Mouse (Mus musculus): ENCODE data around the gene Unk. TPM values are rescaled to one million over a fixed set of nuclear protein-coding genes. Genes with fewer than 3 reads are reported as not detected.

Unk gene
- polyA plus RNA-seq, 1 experiment from 2014 or later, result 34.6 TPM

DNA sequence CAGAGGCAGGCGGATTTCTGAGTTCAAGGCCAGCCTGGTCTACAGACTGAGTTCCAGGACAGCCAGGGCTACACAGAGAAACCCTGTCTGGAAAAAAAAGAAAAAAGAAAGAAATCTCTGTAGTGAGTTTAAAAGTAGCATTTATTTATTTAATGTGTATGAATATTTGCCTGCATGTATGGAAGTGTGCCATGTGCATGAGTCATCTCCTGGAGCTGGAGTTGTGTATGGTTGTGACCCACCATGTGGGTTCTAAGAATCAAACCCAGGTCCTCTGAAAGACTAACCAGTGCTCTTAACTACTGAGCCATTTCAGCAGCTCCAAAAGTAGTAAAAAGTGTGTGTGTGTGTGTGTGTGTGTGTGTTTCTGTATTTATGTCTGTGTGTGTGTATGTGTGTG is 13.2 kb downstream of the Unk start:
- Histone ChIP-seq H3K4me1 (ENCODE audit: control insufficient read depth, insufficient read depth, low read length) (no peaks in the 10 kb centered on the region), H3K36me3 (ENCODE audit: control insufficient read depth, insufficient read depth, low read length) (peaks cover 32% of the 10 kb centered on the region), H3K4me2 (ENCODE audit: low read depth, severe bottlenecking) (no peak overlapping the region), H3K27me3 (ENCODE audit: control insufficient read depth, insufficient read depth, low read length) (no peaks in the 10 kb centered on the region), H3K27ac (replicated peaks; ENCODE audit: low read depth, low read length) (no peak overlapping the region), H3K9me3 (ENCODE audit: control insufficient read depth, low read length) (no peaks in the 10 kb centered on the region), H3K9ac (ENCODE audit: low read length) (no peak overlapping the region), H3K4me3 (ENCODE audit: low read depth, low read length) (no peak overlapping the region)
- DNase-seq (ENCODE audit: low spot score) (no peak), ATAC-seq (ENCODE audit: insufficient number of reproducible peaks, low FRiP score, low TSS enrichment, low read depth) (no peak)
- 100% methylated on average over 1 of the region's 1 CpGs for WGBS

DNA sequence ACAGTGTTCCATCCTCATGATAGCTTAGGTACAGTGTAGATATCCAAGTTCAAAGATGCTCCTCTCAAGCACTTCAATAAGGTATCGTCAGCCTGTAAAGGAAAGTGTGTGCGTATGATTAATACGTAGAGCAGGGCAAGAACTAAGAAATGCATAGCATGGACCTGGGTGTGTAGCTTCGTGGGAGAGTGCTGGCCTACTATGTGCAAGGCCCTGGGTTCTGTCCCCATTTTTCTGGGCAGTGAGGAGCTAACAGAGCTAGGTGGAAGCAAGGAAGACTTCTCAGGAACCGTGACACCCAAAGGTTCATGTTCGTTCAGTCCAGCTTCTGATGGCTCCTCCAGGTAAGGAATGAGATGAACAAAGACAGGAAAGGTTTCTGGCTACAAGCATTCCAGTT is 15.1 kb downstream of the Unk start:
- DNase-seq (ENCODE audit: low spot score), result no peak
- Histone ChIP-seq H3K4me2 (ENCODE audit: low read depth, severe bottlenecking) (no peak overlapping the region), H3K36me3 (ENCODE audit: control insufficient read depth, insufficient read depth, low read length) (peaks cover 41% of the 10 kb centered on the region), H3K4me3 (ENCODE audit: low read depth, low read length) (no peak overlapping the region), H3K27me3 (ENCODE audit: control insufficient read depth, insufficient read depth, low read length) (no peaks in the 10 kb centered on the region), H3K9ac (ENCODE audit: low read length) (no peak overlapping the region), H3K4me1 (ENCODE audit: control insufficient read depth, insufficient read depth, low read length) (no peaks in the 10 kb centered on the region), H3K9me3 (ENCODE audit: control insufficient read depth, low read length) (no peaks in the 10 kb centered on the region), H3K27ac (replicated peaks; ENCODE audit: low read depth, low read length) (no peak overlapping the region)
- ATAC-seq (ENCODE audit: insufficient number of reproducible peaks, low FRiP score, low TSS enrichment, low read depth), result no peak
- WGBS, result 95% methylated on average over 6 of the region's 6 CpGs

DNA sequence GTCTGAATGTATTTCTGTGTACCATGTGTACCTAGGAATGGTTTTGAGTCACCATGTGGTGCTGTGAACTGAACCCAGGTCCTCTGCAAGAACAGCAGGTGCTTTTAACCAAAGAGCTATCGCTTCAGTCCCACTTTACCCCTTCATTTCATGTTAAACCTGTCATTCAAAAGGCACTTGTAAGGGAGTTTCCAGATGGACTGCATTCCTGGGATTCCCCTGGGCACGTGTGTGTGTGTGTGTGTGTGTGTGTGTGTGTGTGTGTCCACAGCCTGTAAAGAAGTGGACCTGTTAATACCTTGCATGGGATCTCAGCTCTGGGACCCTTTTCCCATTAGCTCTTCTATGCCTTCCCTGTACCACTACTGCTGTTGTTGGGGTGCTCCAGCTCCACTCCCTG is 19.5 kb downstream of the Unk start:
- Histone ChIP-seq H3K27me3 (ENCODE audit: control insufficient read depth, insufficient read depth, low read length) (no peaks in the 10 kb centered on the region), H3K9ac (ENCODE audit: low read length) (no peak overlapping the region), H3K27ac (replicated peaks; ENCODE audit: low read depth, low read length) (no peak overlapping the region), H3K9me3 (ENCODE audit: control insufficient read depth, low read length) (no peaks in the 10 kb centered on the region), H3K4me3 (ENCODE audit: low read depth, low read length) (no peak overlapping the region), H3K4me1 (ENCODE audit: control insufficient read depth, insufficient read depth, low read length) (no peaks in the 10 kb centered on the region), H3K4me2 (ENCODE audit: low read depth, severe bottlenecking) (no peak overlapping the region), H3K36me3 (ENCODE audit: control insufficient read depth, insufficient read depth, low read length) (peaks cover 51% of the 10 kb centered on the region)
- WGBS, result 82% methylated on average over 2 of the region's 2 CpGs
- DNase-seq (ENCODE audit: low spot score) (no peak), ATAC-seq (ENCODE audit: insufficient number of reproducible peaks, low FRiP score, low TSS enrichment, low read depth) (no peak)

DNA sequence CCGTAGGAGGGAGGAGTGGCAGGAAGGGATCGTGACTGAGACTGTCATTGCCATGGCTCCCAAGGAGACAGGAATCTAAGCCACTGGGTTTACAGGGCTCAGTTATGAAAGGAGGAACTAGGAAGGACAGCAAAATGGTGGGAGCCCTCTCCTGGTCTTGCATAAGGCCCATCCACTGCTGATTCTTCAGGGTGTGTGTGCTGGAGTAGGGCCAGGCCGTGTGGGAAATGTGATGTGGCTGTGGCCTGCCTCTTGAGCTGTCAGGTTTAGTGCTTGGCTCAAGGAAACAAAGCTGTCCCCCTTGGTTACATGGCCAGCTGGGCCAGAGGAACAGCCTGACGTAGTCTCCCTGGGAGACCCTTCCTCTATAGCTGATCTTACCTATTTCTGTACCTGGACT is 20.1 kb downstream of the Unk start:
- no peak overlapping the region for H3K4me2 ChIP-seq (ENCODE audit: low read depth, severe bottlenecking)
- WGBS, result 88% methylated on average over 4 of the region's 4 CpGs
- no peak overlapping the region for H3K9ac ChIP-seq (ENCODE audit: low read length)
- no peak for DNase-seq (ENCODE audit: low spot score)
- no peaks in the 10 kb centered on the region for H3K4me1 ChIP-seq (ENCODE audit: control insufficient read depth, insufficient read depth, low read length)
- H3K27me3 ChIP-seq (ENCODE audit: control insufficient read depth, insufficient read depth, low read length), result no peaks in the 10 kb centered on the region
- H3K27ac ChIP-seq (replicated peaks; ENCODE audit: low read depth, low read length), result no peak overlapping the region
- H3K9me3 ChIP-seq (ENCODE audit: control insufficient read depth, low read length), result no peaks in the 10 kb centered on the region
- peaks cover 57% of the 10 kb centered on the region for H3K36me3 ChIP-seq (ENCODE audit: control insufficient read depth, insufficient read depth, low read length)
- H3K4me3 ChIP-seq (ENCODE audit: low read depth, low read length), result no peak overlapping the region
- ATAC-seq (ENCODE audit: insufficient number of reproducible peaks, low FRiP score, low TSS enrichment, low read depth), result no peak

DNA sequence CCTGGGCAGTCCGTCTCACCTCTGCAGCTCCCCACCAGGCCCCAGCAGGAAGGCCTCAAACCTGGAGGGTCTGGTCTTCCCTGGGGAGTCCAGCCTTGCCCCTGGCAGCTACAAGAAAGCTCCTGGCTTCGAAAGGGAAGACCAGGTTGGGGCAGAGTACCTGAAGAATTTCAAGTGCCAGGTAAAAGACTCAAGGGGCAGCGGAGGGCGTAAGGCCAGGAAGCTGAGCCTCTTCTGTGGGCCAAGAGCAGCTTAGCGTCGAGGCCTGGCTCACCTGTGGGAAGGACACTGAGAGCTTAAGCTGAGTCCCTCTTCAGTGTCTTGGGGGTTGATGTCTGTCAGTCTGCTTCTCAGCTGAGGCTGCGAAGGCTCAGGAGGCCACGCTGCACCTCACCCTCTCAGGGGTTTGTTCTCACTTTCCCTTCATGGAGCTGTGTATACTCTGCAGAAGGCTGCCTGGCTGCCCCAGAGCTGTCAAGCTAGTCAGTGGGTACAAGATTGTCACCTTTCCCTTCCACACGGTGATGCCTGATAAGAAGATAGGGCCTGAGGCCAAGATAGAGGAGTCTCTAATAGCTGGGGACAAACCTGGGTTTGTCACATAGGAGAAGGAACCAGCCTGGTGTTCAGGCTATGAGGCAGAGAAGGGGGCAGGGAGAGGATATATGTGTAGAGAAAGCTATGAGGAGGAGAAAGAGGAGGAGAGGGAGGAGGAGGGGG is 23.5 kb downstream of the Unk start:
- Histone ChIP-seq H3K4me3 (ENCODE audit: low read depth, low read length) (no peak overlapping the region), H3K4me2 (ENCODE audit: low read depth, severe bottlenecking) (no peak overlapping the region), H3K9me3 (ENCODE audit: control insufficient read depth, low read length) (no peaks in the 10 kb centered on the region), H3K9ac (ENCODE audit: low read length) (no peak overlapping the region), H3K4me1 (ENCODE audit: control insufficient read depth, insufficient read depth, low read length) (no peaks in the 10 kb centered on the region), H3K27ac (replicated peaks; ENCODE audit: low read depth, low read length) (no peak overlapping the region), H3K27me3 (ENCODE audit: control insufficient read depth, insufficient read depth, low read length) (no peaks in the 10 kb centered on the region), H3K36me3 (ENCODE audit: control insufficient read depth, insufficient read depth, low read length) (peaks cover 62% of the 10 kb centered on the region)
- DNase-seq (ENCODE audit: low spot score) (no peak), ATAC-seq (ENCODE audit: insufficient number of reproducible peaks, low FRiP score, low TSS enrichment, low read depth) (no peak)
- WGBS, result 93% methylated on average over 9 of the region's 9 CpGs

DNA sequence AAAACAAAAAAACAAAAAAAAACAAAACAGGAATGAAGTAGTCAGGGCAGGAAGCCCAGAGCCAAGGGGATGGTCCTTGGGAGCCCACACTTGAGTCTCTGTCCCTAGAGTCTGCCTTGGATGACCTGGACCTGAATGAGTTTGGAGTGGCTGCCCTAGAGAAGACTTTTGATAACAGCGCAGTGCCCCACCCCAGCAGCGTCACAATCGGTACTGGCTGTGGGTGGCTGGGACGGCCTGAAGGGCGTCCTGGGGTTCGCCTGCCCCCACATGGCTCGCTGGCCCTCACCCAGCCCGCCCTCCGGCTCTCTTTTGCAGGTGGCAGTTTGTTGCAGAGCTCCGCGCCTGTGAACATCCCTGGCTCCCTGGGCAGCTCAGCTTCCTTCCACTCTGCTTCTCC is 25.8 kb downstream of the Unk start:
- no peak overlapping the region for H3K27ac ChIP-seq (replicated peaks; ENCODE audit: low read depth, low read length)
- H3K27me3 ChIP-seq (ENCODE audit: control insufficient read depth, insufficient read depth, low read length), result no peaks in the 10 kb centered on the region
- no peak overlapping the region for H3K4me2 ChIP-seq (ENCODE audit: low read depth, severe bottlenecking)
- H3K36me3 ChIP-seq (ENCODE audit: control insufficient read depth, insufficient read depth, low read length), result peaks cover 67% of the 10 kb centered on the region
- no peaks in the 10 kb centered on the region for H3K4me1 ChIP-seq (ENCODE audit: control insufficient read depth, insufficient read depth, low read length)
- H3K9me3 ChIP-seq (ENCODE audit: control insufficient read depth, low read length), result no peaks in the 10 kb centered on the region
- DNase-seq (ENCODE audit: low spot score) (no peak), ATAC-seq (ENCODE audit: insufficient number of reproducible peaks, low FRiP score, low TSS enrichment, low read depth) (no peak)
- WGBS, result 97% methylated on average over 11 of the region's 11 CpGs
- no peak overlapping the region for H3K9ac ChIP-seq (ENCODE audit: low read length)
- no peak overlapping the region for H3K4me3 ChIP-seq (ENCODE audit: low read depth, low read length)

DNA sequence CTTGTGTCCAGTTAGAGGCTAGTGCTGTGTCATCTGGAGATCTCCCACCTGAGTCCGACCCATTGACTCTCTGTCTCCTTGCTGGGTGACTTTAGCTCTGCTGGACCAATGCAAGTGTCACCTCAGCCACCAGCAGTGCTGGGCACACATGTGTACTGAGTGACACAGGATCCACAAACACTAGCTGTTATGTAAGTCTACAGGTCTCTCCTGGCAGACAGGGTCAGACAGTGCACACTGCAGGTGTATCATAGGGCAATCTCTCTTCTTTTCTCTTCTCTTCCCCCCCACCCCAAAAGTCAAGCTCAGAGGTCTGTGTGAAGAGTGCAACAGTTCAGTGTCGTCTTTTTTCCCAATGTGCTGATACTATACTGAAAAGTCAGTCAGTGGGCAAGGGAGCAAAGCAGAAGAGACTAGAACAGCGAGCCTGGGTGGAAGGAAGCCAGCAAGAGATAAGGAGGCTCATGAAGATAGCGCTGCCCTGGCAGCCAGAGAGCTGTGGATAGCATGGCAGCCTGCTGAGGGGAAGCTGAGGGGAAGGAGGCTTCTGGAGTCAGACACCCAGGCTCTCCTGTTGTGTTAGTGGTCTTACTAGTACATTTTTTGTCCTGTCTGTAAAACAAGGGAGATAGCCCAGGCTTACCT is 27.2 kb downstream of the Unk start:
- Histone ChIP-seq H3K27ac (replicated peaks; ENCODE audit: low read depth, low read length) (no peak overlapping the region), H3K4me1 (ENCODE audit: control insufficient read depth, insufficient read depth, low read length) (no peaks in the 10 kb centered on the region), H3K27me3 (ENCODE audit: control insufficient read depth, insufficient read depth, low read length) (no peaks in the 10 kb centered on the region), H3K36me3 (ENCODE audit: control insufficient read depth, insufficient read depth, low read length) (peaks cover 65% of the 10 kb centered on the region), H3K9me3 (ENCODE audit: control insufficient read depth, low read length) (no peaks in the 10 kb centered on the region), H3K4me2 (ENCODE audit: low read depth, severe bottlenecking) (no peak overlapping the region), H3K4me3 (ENCODE audit: low read depth, low read length) (no peak overlapping the region), H3K9ac (ENCODE audit: low read length) (no peak overlapping the region)
- 86% methylated on average over 4 of the region's 4 CpGs for WGBS
- DNase-seq (ENCODE audit: low spot score), result no peak
- ATAC-seq (ENCODE audit: insufficient number of reproducible peaks, low FRiP score, low TSS enrichment, low read depth), result no peak

DNA sequence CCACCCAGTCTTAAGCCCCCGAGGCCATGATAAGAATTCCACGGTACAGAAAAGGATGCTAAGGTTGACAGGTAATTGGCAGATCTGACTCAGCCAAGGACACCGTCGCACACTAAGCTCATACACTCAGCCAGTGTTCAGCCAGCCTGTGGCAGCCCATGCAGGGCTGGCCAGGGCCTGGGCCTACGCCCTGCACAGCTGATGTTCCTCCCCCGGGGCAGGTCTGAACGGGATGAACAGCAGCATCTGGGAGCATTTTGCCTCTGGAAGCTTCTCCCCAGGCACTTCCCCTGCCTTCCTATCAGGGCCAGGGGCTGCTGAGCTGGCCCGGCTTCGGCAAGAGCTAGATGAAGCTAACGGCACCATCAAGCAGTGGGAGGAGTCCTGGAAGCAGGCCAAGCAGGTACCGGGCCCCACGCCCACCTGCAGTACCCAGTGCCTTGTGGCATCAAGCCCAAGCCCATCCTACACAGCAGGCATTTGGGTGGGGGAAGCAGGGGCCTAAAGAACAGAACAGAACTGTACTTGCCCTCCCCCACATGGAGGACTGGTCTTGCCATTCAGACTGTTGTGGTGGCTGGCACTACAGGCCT is 28.0 kb downstream of the Unk start:
- Histone ChIP-seq H3K9ac (ENCODE audit: low read length) (no peak overlapping the region), H3K4me2 (ENCODE audit: low read depth, severe bottlenecking) (no peak overlapping the region), H3K4me1 (ENCODE audit: control insufficient read depth, insufficient read depth, low read length) (no peaks in the 10 kb centered on the region), H3K36me3 (ENCODE audit: control insufficient read depth, insufficient read depth, low read length) (peaks cover 59% of the 10 kb centered on the region), H3K27ac (replicated peaks; ENCODE audit: low read depth, low read length) (no peak overlapping the region), H3K4me3 (ENCODE audit: low read depth, low read length) (no peak overlapping the region), H3K9me3 (ENCODE audit: control insufficient read depth, low read length) (no peaks in the 10 kb centered on the region), H3K27me3 (ENCODE audit: control insufficient read depth, insufficient read depth, low read length) (no peaks in the 10 kb centered on the region)
- WGBS, result 83% methylated on average over 12 of the region's 12 CpGs
- ATAC-seq (ENCODE audit: insufficient number of reproducible peaks, low FRiP score, low TSS enrichment, low read depth) (no peak), DNase-seq (ENCODE audit: low spot score) (no peak)
